Mouse (Mus musculus) CH12.LX (cell line): ENCODE measurements around the gene Zfp791.

Experiments used
- CTCF ChIP-seq, 2 experiments: IDR thresholded peaks in 1 of 2; conservative IDR thresholded peaks in 1 of 2; 2 replicates each; pipeline ENCODE4 v1.5.1; 2011 to 2012; ENCODE audit warnings: low read depth in 2 of 2, low read length in 2 of 2, improper control_type of control experiment in 1 of 2, inconsistent platforms in 1 of 2, mild to moderate bottlenecking in 1 of 2, moderate library complexity in 1 of 2
- EP300 ChIP-seq: IDR thresholded peaks from 2 replicates; pipeline ENCODE4 v1.6.1; 2011; ENCODE audit warnings: low read length, improper control_type of control experiment
- MAFK ChIP-seq: IDR thresholded peaks from 2 replicates; pipeline ENCODE4 v1.6.1; 2011; ENCODE audit warnings: low read length, improper control_type of control experiment; ENCODE audit not compliant: insufficient replicate concordance
- NELFE ChIP-seq: IDR thresholded peaks from 2 replicates; pipeline ENCODE4 v1.6.1; 2011; ENCODE audit warnings: low read depth, low read length, improper control_type of control experiment
- POLR2A ChIP-seq: IDR thresholded peaks from 2 replicates; pipeline ENCODE4 v1.6.1; 2011; ENCODE audit warnings: low read depth, mild to moderate bottlenecking, improper control_type of control experiment, low read length
- RCOR1 ChIP-seq: conservative IDR thresholded peaks from 2 replicates; pipeline ENCODE4 v1.6.1; 2012; ENCODE audit warnings: low read depth, mild to moderate bottlenecking, inconsistent platforms, low read length, improper control_type of control experiment
- SMC3 ChIP-seq: IDR thresholded peaks from 2 replicates; pipeline ENCODE4 v1.6.1; 2011; ENCODE audit warnings: low read depth, low read length, improper control_type of control experiment
- USF1 ChIP-seq: IDR thresholded peaks from 2 replicates; pipeline ENCODE4 v1.6.1; 2014; ENCODE audit warnings: low read depth, mild to moderate bottlenecking, inconsistent platforms, low read length, improper control_type of control experiment
- ZNF384 ChIP-seq: IDR thresholded peaks from 2 replicates; pipeline ENCODE4 v1.6.1; 2012; ENCODE audit warnings: low read depth, low read length, improper control_type of control experiment, inconsistent platforms

GRCm38 (mm10) chr8:85113241-85113640 is 9.7 kb downstream of the Zfp791 start:
- TF ChIP-seq ZNF384, result no peak
- no peak for TF ChIP-seq EP300
- no peak for TF ChIP-seq SMC3
- TF ChIP-seq CTCF (conservative IDR thresholded peaks at IDR 0.05 in 1 of 2, IDR thresholded peaks at IDR 0.05 in 1 of 2; ENCODE audit: low read depth in 2 of 2, low read length in 2 of 2), result no peak
- no peak for TF ChIP-seq RCOR1
- TF ChIP-seq POLR2A, result no peak
- TF ChIP-seq MAFK, result no peak
- TF ChIP-seq NELFE, result no peak
- TF ChIP-seq USF1, result no peak
